Mouse (Mus musculus) retina, postnatal 1 day (tissue): Measurements from ENCODE around the gene Opcml.

Experiments
- DNase-seq: peaks from one replicate; pipeline ENCODE4 v3.0.0-alpha.2; 2012

The Opcml gene

GRCm38 (mm10) chr9:28569041-28569522 lies 778.5 kb downstream of the Opcml start:
- no peak for DNase-seq

- no peak for DNase-seq
Observed at GRCm38 (mm10) chr9:28569776-28570175, 779.2 kb downstream of the Opcml start.

GRCm38 (mm10) chr9:28571682-28572081 lies 781.1 kb downstream of the Opcml start:
- DNase-seq, result no peak

- no peak for DNase-seq
Observed at GRCm38 (mm10) chr9:28572136-28572774, 781.7 kb downstream of the Opcml start.

- DNase-seq, result no peak
Observed at GRCm38 (mm10) chr9:28578730-28579129, 788.2 kb downstream of the Opcml start.

GRCm38 (mm10) chr9:28587253-28587652 lies 796.7 kb downstream of the Opcml start:
- DNase-seq, result no peak

- DNase-seq, result no peak
Observed at GRCm38 (mm10) chr9:28587857-28588388, 797.3 kb downstream of the Opcml start.

GRCm38 (mm10) chr9:28588488-28588887 lies 797.9 kb downstream of the Opcml start:
- no peak for DNase-seq

- DNase-seq, result peak; percentile 75
Observed at GRCm38 (mm10) chr9:28592208-28592607, 801.6 kb downstream of the Opcml start.

- no peak for DNase-seq
Observed at GRCm38 (mm10) chr9:28595062-28595461, 804.5 kb downstream of the Opcml start.

GRCm38 (mm10) chr9:28605561-28605960 lies 815.0 kb downstream of the Opcml start:
- DNase-seq, result no peak

- DNase-seq, result peak; percentile 57
Observed at GRCm38 (mm10) chr9:28613683-28614620, 823.4 kb downstream of the Opcml start.

GRCm38 (mm10) chr9:28615447-28615846 lies 824.9 kb downstream of the Opcml start:
- no peak for DNase-seq

GRCm38 (mm10) chr9:28617666-28618065 lies 827.1 kb downstream of the Opcml start:
- no peak for DNase-seq

- no peak for DNase-seq
Observed at GRCm38 (mm10) chr9:28618186-28618892, 827.8 kb downstream of the Opcml start.

- DNase-seq, result no peak
Observed at GRCm38 (mm10) chr9:28621939-28622338, 831.4 kb downstream of the Opcml start.

GRCm38 (mm10) chr9:28624870-28625269 lies 834.3 kb downstream of the Opcml start:
- DNase-seq, result no peak

GRCm38 (mm10) chr9:28642766-28643165 lies 852.2 kb downstream of the Opcml start:
- DNase-seq, result no peak

- DNase-seq, result no peak
Observed at GRCm38 (mm10) chr9:28644063-28644462, 853.5 kb downstream of the Opcml start.

- DNase-seq, result peak; percentile 62
Observed at GRCm38 (mm10) chr9:28650089-28650488, 859.5 kb downstream of the Opcml start.

GRCm38 (mm10) chr9:28659996-28660395 lies 869.4 kb downstream of the Opcml start:
- no peak for DNase-seq

GRCm38 (mm10) chr9:28662882-28663281 lies 872.3 kb downstream of the Opcml start:
- no peak for DNase-seq

GRCm38 (mm10) chr9:28680309-28680708 lies 889.7 kb downstream of the Opcml start:
- DNase-seq, result no peak
